Mouse (Mus musculus) midbrain, embryonic 13.5 days (tissue): Measurements from ENCODE around the gene Phc2. TPM values are rescaled to one million over a fixed set of nuclear protein-coding genes. Genes with fewer than 3 reads are reported as not detected.

Source experiments
- ATAC-seq: fragments of 200-750 bp; cut with Nextera tagmentation; 2 replicates; pipeline ENCODE4 v1.8.0; 2017; ENCODE audit warnings: mild to moderate bottlenecking, moderate TSS enrichment, moderate library complexity
- H3K27ac ChIP-seq: fragments of 300-500 bp; sonication (generic); 2 replicates; pipeline ENCODE4 v1.5.1; 2015; ENCODE audit warnings: inconsistent platforms, mild to moderate bottlenecking, moderate library complexity
- H3K27me3 ChIP-seq: fragments of 300-500 bp; sonication (generic); 2 replicates; pipeline ENCODE4 v1.6.1; 2015; ENCODE audit warnings: mild to moderate bottlenecking, inconsistent platforms
- H3K36me3 ChIP-seq: fragments of 300-500 bp; sonication (generic); 2 replicates; pipeline ENCODE4 v1.6.1; 2015; ENCODE audit warnings: mild to moderate bottlenecking, inconsistent platforms
- H3K4me1 ChIP-seq: fragments of 300-500 bp; sonication (generic); replicated peaks from 2 replicates; pipeline ENCODE4 v1.6.1; 2015; ENCODE audit warnings: inconsistent platforms
- H3K4me2 ChIP-seq: fragments of 300-500 bp; sonication (generic); replicated peaks from 2 replicates; pipeline ENCODE4 v1.6.1; 2015; ENCODE audit warnings: moderate library complexity, mild to moderate bottlenecking, inconsistent platforms
- H3K4me3 ChIP-seq: fragments of 300-500 bp; sonication (generic); replicated peaks from 2 replicates; pipeline ENCODE4 v1.5.1; 2015; ENCODE audit warnings: mild to moderate bottlenecking, inconsistent platforms
- H3K9ac ChIP-seq: fragments of 300-500 bp; sonication (generic); replicated peaks from 2 replicates; pipeline ENCODE4 v1.6.1; 2015; ENCODE audit warnings: mild to moderate bottlenecking, inconsistent platforms
- H3K9me3 ChIP-seq: fragments of 300-500 bp; sonication (generic); 2 replicates; pipeline ENCODE4 v1.6.1; 2016; ENCODE audit warnings: mild to moderate bottlenecking, inconsistent platforms
- WGBS: fragments of 180-500 bp; shearing (Covaris S2); methylation state at CpG from one replicate; pipeline ENCODE4 v1.1.7; 2015; 5-methylcytosine and 5-hydroxymethylcytosine counted together
- polyA plus RNA-seq: library from polyadenylated mRNA; unstranded; fragments of >200 nt; fragmentation: Nextera tagmentation; extraction: Ambion mirVana; gene quantifications from 2 replicates; pipeline ENCODE4 v1.2.1, GENCODE M21; 2015

Phc2 gene
- polyA plus RNA-seq, 1 experiment from 2014 or later, result 36.1 TPM

DNA sequence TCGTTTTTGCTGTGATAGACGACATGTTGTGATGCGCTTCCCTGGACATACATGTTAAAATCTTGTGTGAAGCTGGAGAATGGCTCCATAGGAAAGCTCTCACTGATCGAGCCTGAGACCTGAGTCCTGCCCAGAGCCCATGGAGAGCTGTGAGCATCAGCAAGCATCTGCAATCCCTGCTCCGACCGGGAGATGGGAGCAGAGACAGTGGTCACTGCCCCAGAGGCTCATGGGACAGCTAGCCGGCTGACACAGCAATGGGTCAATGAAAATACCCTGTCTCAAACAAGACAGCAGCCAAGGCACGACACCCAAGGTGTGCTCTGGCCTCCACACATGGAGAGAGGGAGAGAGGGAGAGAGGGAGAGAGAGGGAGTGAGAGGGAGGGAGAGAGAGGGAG is 26.6 kb downstream of the Phc2 start:
- Histone ChIP-seq H3K27ac (no peak overlapping the region), H3K27me3 (no peaks in the 10 kb centered on the region), H3K9me3 (no peaks in the 10 kb centered on the region), H3K4me2 (no peak overlapping the region), H3K4me3 (no peak overlapping the region), H3K36me3 (no peaks in the 10 kb centered on the region), H3K9ac (peak overlapping the region; percentile 20; the same call in 1 of the 2 replicates), H3K4me1 (peaks cover 38% of the 10 kb centered on the region)
- 54% methylated on average over 8 of the region's 8 CpGs for WGBS
- ATAC-seq, result no peak

DNA sequence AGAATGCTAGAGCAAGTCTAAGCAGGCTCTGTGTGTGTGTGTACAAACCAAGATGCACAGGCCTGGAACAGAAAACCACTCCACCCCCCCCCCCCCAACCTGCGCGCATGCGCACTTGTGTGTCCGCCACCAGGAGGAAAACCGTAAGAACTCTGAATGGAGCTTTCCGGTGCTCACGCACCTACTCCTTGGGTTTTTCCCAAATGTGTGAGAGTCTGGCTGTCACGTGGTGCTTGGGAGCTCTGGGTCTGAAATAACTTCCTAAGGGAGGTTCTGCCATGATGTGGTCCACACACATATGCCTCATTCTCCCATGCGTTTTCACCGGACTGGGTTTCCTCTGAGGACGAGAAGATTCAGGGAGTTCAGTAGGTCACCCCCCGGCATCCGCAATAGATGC is 27.8 kb downstream of the Phc2 start:
- H3K9me3 ChIP-seq, result no peaks in the 10 kb centered on the region
- no peak overlapping the region for H3K27ac ChIP-seq
- no peaks in the 10 kb centered on the region for H3K27me3 ChIP-seq
- H3K4me3 ChIP-seq, result no peak overlapping the region
- ATAC-seq, result no peak
- no peaks in the 10 kb centered on the region for H3K36me3 ChIP-seq
- WGBS, result 89% methylated on average over 13 of the region's 13 CpGs
- no peak overlapping the region for H3K9ac ChIP-seq
- H3K4me2 ChIP-seq, result no peak overlapping the region
- H3K4me1 ChIP-seq, result peaks cover 38% of the 10 kb centered on the region

DNA sequence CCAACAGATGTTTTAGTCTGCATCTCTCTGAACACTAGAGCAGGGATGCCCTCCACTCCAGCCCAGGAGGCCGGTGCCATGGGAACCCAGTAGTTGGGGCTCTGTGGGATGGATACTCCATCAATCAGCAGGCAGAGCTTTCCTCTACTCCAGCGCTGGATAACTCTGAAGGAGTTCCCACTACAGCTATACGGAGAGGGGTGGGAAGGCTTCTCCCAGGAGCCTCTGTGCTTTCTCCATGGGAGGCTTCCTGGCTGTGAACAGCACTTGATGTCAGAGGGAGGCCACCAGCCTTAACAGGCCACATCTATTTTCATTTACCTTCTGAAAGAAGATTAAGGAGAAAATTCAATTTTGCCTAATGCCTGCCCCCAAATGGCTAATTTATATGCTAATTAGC is 29.2 kb downstream of the Phc2 start:
- H3K27ac ChIP-seq, result peak overlapping the region; percentile 61
- WGBS, result 32% methylated on average over 3 of the region's 3 CpGs
- peaks cover 42% of the 10 kb centered on the region for H3K4me1 ChIP-seq
- H3K36me3 ChIP-seq, result no peaks in the 10 kb centered on the region
- no peak overlapping the region for H3K4me2 ChIP-seq
- no peak overlapping the region for H3K4me3 ChIP-seq
- H3K27me3 ChIP-seq, result no peaks in the 10 kb centered on the region
- 0 out of 2 replicates have a peak, but pooled peaks have one; percentile 46 for ATAC-seq
- no peaks in the 10 kb centered on the region for H3K9me3 ChIP-seq
- 0 out of 2 replicates have a peak overlapping the region, but pooled peaks have one; percentile 1 for H3K9ac ChIP-seq

DNA sequence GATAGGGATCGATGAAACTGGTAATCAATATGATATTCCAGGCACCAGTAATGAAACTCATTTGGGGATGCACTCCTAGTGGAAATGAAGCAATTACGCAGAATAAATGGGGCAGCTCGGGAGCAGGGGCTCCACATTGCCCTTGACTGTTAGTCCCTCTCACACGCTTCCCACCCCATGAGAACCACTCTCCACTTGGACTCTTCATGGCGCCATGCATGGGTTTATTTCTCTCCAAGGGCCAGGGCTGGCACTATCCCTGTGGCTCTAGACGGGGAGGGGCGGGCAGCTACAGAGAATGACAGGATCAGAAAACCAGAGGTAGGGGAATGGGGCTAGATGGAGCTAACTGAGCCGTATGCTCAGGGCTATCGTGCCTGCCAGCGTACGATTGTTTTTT is 29.6 kb downstream of the Phc2 start:
- no peak overlapping the region for H3K9ac ChIP-seq
- no peaks in the 10 kb centered on the region for H3K27me3 ChIP-seq
- 65% methylated on average over 11 of the region's 11 CpGs for WGBS
- H3K27ac ChIP-seq, result peak overlapping the region; percentile 61; the same call in 1 of the 2 replicates
- H3K4me3 ChIP-seq, result no peak overlapping the region
- H3K36me3 ChIP-seq, result no peaks in the 10 kb centered on the region
- ATAC-seq, result peak; percentile 77
- H3K4me1 ChIP-seq, result peaks cover 42% of the 10 kb centered on the region
- no peaks in the 10 kb centered on the region for H3K9me3 ChIP-seq
- H3K4me2 ChIP-seq, result no peak overlapping the region

DNA sequence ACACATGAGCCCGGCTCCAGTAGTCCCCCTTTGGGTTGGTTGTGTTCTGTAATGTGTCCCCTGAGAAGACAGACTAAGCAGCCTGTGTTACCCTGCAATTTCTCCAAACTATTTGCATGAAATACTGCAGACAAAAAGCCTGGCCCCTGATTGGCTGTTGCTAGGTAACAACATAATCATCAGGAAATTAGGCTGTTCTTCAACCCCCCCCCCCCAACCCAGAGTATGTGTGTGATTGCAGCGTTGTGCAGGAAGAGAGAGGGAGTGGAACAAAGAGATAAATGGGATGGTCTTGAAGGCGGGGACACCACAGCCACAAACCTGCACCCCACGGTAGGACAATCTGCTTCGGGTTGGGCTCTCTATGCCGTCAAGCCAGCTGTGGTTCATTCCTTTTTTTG is 34.0 kb downstream of the Phc2 start:
- Histone ChIP-seq H3K4me3 (peak overlapping the region; percentile 16; the same call in 1 of the 2 replicates), H3K36me3 (no peaks in the 10 kb centered on the region), H3K27ac (peak overlapping the region; percentile 64), H3K9me3 (no peaks in the 10 kb centered on the region), H3K27me3 (no peaks in the 10 kb centered on the region), H3K9ac (0 out of 2 replicates have a peak overlapping the region, but pooled peaks have one; percentile 52), H3K4me2 (no peak overlapping the region), H3K4me1 (peaks cover 62% of the 10 kb centered on the region)
- WGBS, result 53% methylated on average over 6 of the region's 6 CpGs
- ATAC-seq, result 0 out of 2 replicates have a peak, but pooled peaks have one; percentile 51

DNA sequence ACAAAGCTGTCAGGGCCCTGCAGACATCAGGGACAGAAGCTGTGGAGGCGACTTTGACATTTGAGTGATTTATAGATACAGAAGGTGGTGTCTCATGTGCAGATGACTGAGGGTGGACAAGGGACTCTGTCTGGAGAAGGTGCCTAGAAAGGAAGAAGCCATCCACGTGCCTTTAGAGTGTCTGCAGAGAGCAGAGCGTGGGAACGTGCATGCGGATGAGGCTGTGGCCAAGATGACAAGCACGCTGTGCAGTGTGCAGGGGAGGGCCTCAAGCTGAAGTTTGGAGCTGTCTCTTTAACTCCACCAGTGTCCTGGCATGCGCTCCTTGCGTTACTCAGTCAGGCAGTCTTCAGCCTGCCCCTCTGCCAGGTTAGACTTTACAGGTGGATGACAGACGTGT is 34.5 kb downstream of the Phc2 start:
- H3K4me1 ChIP-seq, result peaks cover 59% of the 10 kb centered on the region
- 80% methylated on average over 9 of the region's 9 CpGs for WGBS

DNA sequence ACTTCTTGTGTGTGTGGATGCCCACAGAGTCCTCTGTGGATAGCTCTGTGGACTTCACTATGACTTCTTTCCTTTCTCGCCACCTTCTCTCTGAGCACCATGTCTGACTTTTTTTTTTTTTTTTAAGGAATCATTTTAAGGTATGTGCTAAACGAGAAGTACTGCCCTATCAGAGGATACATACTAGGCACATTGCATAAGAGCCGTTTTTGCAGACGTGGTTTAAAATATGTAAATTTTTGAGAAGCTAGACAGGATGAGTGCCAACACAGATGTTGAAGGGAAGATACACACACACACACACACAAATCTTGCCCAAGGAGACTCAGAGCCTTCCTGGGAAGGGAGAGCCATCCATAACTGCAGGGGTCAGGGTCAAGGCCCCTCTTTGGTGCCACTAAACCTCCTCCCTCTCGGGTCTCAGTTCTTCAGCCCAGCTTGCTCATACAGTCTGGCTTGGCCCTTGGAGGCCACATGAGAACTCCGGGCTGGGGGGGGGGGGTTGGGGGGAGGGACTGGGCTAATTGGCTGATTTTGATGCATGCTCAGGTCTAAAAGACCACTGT is 35.3 kb downstream of the Phc2 start:
- H3K27ac ChIP-seq, result 0 out of 2 replicates have a peak overlapping the region, but pooled peaks have one; percentile 6
- no peaks in the 10 kb centered on the region for H3K9me3 ChIP-seq
- peak overlapping the region; percentile 41 for H3K4me2 ChIP-seq
- WGBS, result 78% methylated on average over 6 of the region's 6 CpGs
- H3K36me3 ChIP-seq, result no peaks in the 10 kb centered on the region
- peaks cover 58% of the 10 kb centered on the region for H3K4me1 ChIP-seq
- ATAC-seq, result no peak
- no peak overlapping the region for H3K9ac ChIP-seq
- H3K4me3 ChIP-seq, result 0 out of 2 replicates have a peak overlapping the region, but pooled peaks have one; percentile 16
- H3K27me3 ChIP-seq, result no peaks in the 10 kb centered on the region

More for the DNA sequence above, 34.5 kb downstream of the Phc2 start:
- ATAC-seq, result 0 out of 2 replicates have a peak, but pooled peaks have one; percentile 28
- Histone ChIP-seq H3K36me3 (no peaks in the 10 kb centered on the region), H3K27me3 (no peaks in the 10 kb centered on the region), H3K4me3 (peak overlapping the region; percentile 16; the same call in 1 of the 2 replicates), H3K9me3 (no peaks in the 10 kb centered on the region), H3K4me2 (peak overlapping the region; percentile 41), H3K9ac (peak overlapping the region; percentile 52), H3K27ac (peak overlapping the region; percentile 64)

DNA sequence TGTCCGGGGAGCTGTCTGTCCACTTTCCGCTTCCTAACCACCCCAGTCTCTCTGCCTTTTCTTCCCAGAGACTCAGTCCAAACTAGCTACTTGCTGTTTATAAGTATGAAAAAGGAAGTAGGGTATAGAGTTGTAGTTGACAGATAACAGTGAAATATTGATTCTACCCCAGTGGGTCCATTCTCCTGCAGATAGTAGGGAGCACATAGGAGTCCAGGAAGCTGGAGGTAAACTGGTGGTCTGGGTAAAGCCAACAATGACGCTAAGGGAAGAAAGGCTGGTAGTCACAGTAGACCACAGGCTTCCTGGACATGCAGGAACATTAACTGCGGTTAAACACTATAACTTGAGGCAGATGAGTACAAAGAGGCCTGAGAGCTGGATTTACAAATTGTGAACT is 36.7 kb downstream of the Phc2 start:
- Histone ChIP-seq H3K27me3 (no peaks in the 10 kb centered on the region), H3K36me3 (no peaks in the 10 kb centered on the region), H3K4me3 (no peak overlapping the region), H3K9ac (no peak overlapping the region), H3K27ac (no peak overlapping the region), H3K9me3 (no peaks in the 10 kb centered on the region), H3K4me1 (peaks cover 58% of the 10 kb centered on the region), H3K4me2 (no peak overlapping the region)
- WGBS, result 90% methylated on average over 4 of the region's 4 CpGs
- ATAC-seq, result no peak

DNA sequence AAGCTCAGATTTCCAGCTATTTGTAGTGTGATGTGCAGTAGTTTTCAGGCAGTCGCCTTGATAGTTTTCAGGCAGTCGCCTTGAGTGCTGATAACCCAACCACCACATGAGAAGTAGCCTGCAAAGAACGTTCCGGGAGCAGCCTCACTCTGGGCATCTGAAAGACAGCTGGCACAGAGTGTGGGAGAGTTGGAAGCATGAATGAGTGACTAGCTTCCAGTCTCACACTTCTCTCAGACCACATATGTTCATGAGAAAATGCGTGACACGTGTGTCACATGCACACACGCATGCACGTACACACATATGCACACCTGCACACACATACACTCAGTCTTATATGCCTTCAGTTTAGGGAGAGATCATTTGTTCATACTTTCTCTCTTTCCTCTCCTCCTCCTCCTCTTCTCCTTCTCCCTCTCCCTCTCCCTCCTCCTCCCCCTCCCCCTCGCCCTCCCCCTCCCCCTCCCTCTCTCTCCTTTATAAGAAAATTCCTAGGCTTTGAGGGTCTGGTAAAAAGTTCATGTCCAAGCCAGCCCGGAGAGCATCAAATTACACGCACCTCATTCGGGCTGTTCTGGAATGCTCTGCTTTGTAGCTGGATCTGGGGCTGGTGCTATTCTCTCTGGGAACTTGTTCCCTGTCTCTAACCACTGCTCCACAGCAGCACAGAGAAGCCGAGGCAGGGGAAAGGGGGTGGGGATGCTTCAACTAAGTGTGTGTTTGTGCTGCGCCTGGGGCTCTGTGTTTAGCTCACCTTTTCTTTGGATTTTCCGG is 37.8 kb downstream of the Phc2 start:
- H3K9ac ChIP-seq, result no peak overlapping the region
- H3K27ac ChIP-seq, result no peak overlapping the region
- no peak for ATAC-seq
- no peaks in the 10 kb centered on the region for H3K36me3 ChIP-seq
- H3K4me1 ChIP-seq, result peaks cover 60% of the 10 kb centered on the region
- no peak overlapping the region for H3K4me2 ChIP-seq
- 68% methylated on average over 14 of the region's 15 CpGs for WGBS
- no peaks in the 10 kb centered on the region for H3K27me3 ChIP-seq
- H3K9me3 ChIP-seq, result no peaks in the 10 kb centered on the region
- no peak overlapping the region for H3K4me3 ChIP-seq

DNA sequence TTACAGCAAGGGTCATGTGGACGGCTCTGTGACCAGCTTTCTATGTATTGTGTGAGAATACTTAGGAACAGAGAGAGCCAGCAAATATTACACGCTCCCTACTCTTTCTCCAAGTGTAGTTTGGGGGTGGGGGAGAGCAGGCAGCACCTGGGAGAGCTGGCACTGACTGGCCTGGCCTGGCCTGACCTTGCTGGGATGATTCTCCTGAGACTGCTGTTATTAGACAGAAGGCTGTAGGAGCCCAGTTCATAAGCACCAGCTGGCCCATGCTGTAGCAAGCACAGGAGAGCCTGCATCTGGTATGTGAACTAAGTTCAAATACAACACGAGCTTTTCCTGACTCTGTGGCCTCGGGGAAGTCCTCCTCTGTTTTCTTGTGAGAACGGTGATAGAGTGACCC is 38.7 kb downstream of the Phc2 start:
- Histone ChIP-seq H3K4me1 (peaks cover 64% of the 10 kb centered on the region), H3K27ac (no peak overlapping the region), H3K9me3 (no peaks in the 10 kb centered on the region), H3K36me3 (no peaks in the 10 kb centered on the region), H3K4me3 (no peak overlapping the region), H3K9ac (peak overlapping the region; percentile 5; the same call in 1 of the 2 replicates), H3K4me2 (no peak overlapping the region), H3K27me3 (no peaks in the 10 kb centered on the region)
- 51% methylated on average over 5 of the region's 5 CpGs for WGBS
- ATAC-seq, result no peak

DNA sequence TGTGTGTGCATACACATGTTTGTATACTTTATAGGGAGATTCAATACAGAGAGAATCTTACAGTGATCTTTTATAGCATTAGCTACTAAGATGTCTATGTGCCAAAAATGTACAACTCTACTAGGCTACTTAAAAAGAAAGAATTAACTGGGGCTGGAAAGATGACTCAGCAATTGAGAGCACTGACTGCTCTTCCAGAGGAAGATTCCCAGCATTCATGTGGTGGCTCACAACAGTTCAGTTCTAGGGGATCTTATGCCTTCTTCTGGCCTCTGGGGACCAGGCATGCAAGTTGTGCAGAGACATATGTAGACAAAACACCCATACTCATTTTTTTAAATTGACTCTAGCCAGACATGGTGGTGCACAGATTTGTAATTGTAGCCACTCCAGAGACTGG is 39.8 kb downstream of the Phc2 start:
- peaks cover 58% of the 10 kb centered on the region for H3K4me1 ChIP-seq
- no peak overlapping the region for H3K9ac ChIP-seq
- no peak overlapping the region for H3K27ac ChIP-seq
- H3K4me3 ChIP-seq, result no peak overlapping the region
- H3K27me3 ChIP-seq, result no peaks in the 10 kb centered on the region
- ATAC-seq, result no peak
- H3K9me3 ChIP-seq, result no peaks in the 10 kb centered on the region
- H3K4me2 ChIP-seq, result no peak overlapping the region
- no peaks in the 10 kb centered on the region for H3K36me3 ChIP-seq

DNA sequence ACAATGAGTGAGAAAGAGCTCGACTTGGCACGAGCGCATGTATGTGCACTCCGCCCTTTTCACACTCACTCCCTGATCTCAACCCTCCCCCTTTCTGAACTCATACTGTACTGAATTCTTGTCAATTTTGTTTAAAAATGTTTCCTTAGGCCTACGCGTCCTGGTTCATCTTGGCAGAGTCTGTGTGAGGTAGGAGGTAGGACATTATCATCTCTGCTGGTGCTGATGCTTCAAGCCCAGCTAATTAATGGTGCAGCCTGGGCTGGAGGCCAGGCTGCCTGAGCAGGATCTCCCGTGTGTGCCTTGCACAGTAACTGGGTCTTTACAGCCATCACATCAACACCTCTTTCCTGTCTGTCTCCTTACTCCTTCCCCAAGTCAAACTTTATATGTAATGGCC is 40.6 kb downstream of the Phc2 start:
- no peak overlapping the region for H3K4me3 ChIP-seq
- no peaks in the 10 kb centered on the region for H3K36me3 ChIP-seq
- peaks cover 50% of the 10 kb centered on the region for H3K4me1 ChIP-seq
- H3K4me2 ChIP-seq, result no peak overlapping the region
- no peak overlapping the region for H3K9ac ChIP-seq
- 86% methylated on average over 7 of the region's 7 CpGs for whole genome bisulfite sequencing
- no peak for ATAC-seq
- no peaks in the 10 kb centered on the region for H3K27me3 ChIP-seq
- H3K9me3 ChIP-seq, result no peaks in the 10 kb centered on the region
- H3K27ac ChIP-seq, result no peak overlapping the region
